Mouse (Mus musculus): ENCODE measurements at regions not wholly inside any gene's neighbourhood (a gene's known extent, or its start where the extent isn't known, plus 50 kb on each side); places are given as distances from the start of the nearest gene placed in this dataset.
A peak's percentile ranks its signal among the peaks of the same experiment; 100 is the strongest.

- no peaks in the 10 kb centered on the region for H3K9me3 ChIP-seq
- WGBS: 66% methylated on average over 6 of the region's 6 CpGs
- no peak for DNase-seq (ENCODE audit: low spot score)
- no peak overlapping the region; the same call in 1 of the 2 replicates for H3K27ac ChIP-seq
- H3K4me3 ChIP-seq: no peak overlapping the region
- no peaks in the 10 kb centered on the region for H3K27me3 ChIP-seq (ENCODE audit: insufficient read depth, poor library complexity, severe bottlenecking)
- no peaks in the 10 kb centered on the region for H3K36me3 ChIP-seq
- H3K4me1 ChIP-seq (replicated peaks): peaks cover 14% of the 10 kb centered on the region; the same call in 1 of the 2 replicates
These were observed 283.3 kb upstream of the Gm21798 start for GRCm38 (mm10) chr15:64534166-64534565.

- no peak overlapping the region for H3K4me3 ChIP-seq
- 73% methylated on average over 2 of the region's 2 CpGs for WGBS
These were observed 282.3 kb upstream of the Gm21798 start for GRCm38 (mm10) chr15:64535160-64535559.

GRCm38 (mm10) chr15:64541395-64541794, 276.1 kb upstream of the Gm21798 start:
- H3K4me1 ChIP-seq (replicated peaks): no peaks in the 10 kb centered on the region

More at GRCm38 (mm10) chr15:64535160-64535559, 282.3 kb upstream of the Gm21798 start:
- Histone ChIP-seq H3K4me1 (replicated peaks) (peaks cover 14% of the 10 kb centered on the region; the same call in 1 of the 2 replicates), H3K36me3 (no peaks in the 10 kb centered on the region), H3K9me3 (no peaks in the 10 kb centered on the region), H3K27ac (no peak overlapping the region), H3K27me3 (ENCODE audit: insufficient read depth, poor library complexity, severe bottlenecking) (no peaks in the 10 kb centered on the region)
- no peak for DNase-seq (ENCODE audit: low spot score)

GRCm38 (mm10) chr15:64542250-64542901, 275.1 kb upstream of the Gm21798 start:
- Histone ChIP-seq H3K4me1 (replicated peaks) (no peaks in the 10 kb centered on the region), H3K36me3 (no peaks in the 10 kb centered on the region), H3K9me3 (no peaks in the 10 kb centered on the region), H3K27me3 (ENCODE audit: insufficient read depth, poor library complexity, severe bottlenecking) (no peaks in the 10 kb centered on the region), H3K4me3 (no peak overlapping the region), H3K27ac (no peak overlapping the region)
- WGBS: 84% methylated on average over 8 of the region's 8 CpGs
- no peak for DNase-seq (ENCODE audit: low spot score)

More at GRCm38 (mm10) chr15:64541395-64541794, 276.1 kb upstream of the Gm21798 start:
- Histone ChIP-seq H3K36me3 (no peaks in the 10 kb centered on the region), H3K27ac (no peak overlapping the region), H3K27me3 (ENCODE audit: insufficient read depth, poor library complexity, severe bottlenecking) (no peaks in the 10 kb centered on the region), H3K9me3 (no peaks in the 10 kb centered on the region), H3K4me3 (no peak overlapping the region)
- 85% methylated on average over 3 of the region's 3 CpGs for WGBS
- DNase-seq (ENCODE audit: low spot score): no peak

- no peaks in the 10 kb centered on the region for H3K4me1 ChIP-seq (replicated peaks)
- no peaks in the 10 kb centered on the region for H3K9me3 ChIP-seq
- H3K27ac ChIP-seq: no peak overlapping the region
- no peaks in the 10 kb centered on the region for H3K27me3 ChIP-seq (ENCODE audit: insufficient read depth, poor library complexity, severe bottlenecking)
- 90% methylated on average over 1 of the region's 1 CpGs for WGBS
- H3K4me3 ChIP-seq: no peak overlapping the region
- DNase-seq (ENCODE audit: low spot score): no peak
- no peaks in the 10 kb centered on the region for H3K36me3 ChIP-seq
These were observed 274.6 kb upstream of the Gm21798 start for GRCm38 (mm10) chr15:64542908-64543307.

DNA sequence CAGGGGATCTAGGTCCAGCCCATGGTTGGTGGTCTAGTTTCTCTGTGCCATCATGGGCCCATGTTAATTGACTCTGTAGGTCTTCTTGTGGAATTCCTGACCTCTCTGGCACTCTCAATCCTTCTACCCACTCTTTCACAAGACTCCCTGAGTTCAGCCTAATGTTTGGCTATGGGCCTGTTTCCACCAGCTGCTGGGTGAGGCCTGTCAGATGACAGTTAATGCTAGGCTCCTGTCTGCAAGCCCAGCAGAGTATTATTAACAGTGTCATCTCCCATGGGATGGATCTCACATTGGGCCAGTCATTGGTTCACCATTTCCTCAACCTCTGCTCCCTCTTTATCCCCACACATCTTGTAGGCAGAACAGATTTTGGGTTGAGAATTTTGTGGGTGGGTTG, 271.5 kb upstream of the Gm21798 start:
- H3K27me3 ChIP-seq (ENCODE audit: insufficient read depth, poor library complexity, severe bottlenecking): no peaks in the 10 kb centered on the region
- no peak overlapping the region for H3K4me3 ChIP-seq
- no peaks in the 10 kb centered on the region for H3K36me3 ChIP-seq
- DNase-seq (ENCODE audit: low spot score): no peak
- H3K9me3 ChIP-seq: no peaks in the 10 kb centered on the region
- H3K4me1 ChIP-seq (replicated peaks): no peaks in the 10 kb centered on the region
- H3K27ac ChIP-seq: no peak overlapping the region

- Histone ChIP-seq H3K4me1 (replicated peaks) (no peaks in the 10 kb centered on the region), H3K4me3 (no peak overlapping the region), H3K9me3 (no peaks in the 10 kb centered on the region), H3K27me3 (ENCODE audit: insufficient read depth, poor library complexity, severe bottlenecking) (no peaks in the 10 kb centered on the region), H3K27ac (no peak overlapping the region), H3K36me3 (no peaks in the 10 kb centered on the region)
- no peak for DNase-seq (ENCODE audit: low spot score)
- WGBS: 94% methylated on average over 2 of the region's 2 CpGs
These were observed 260.0 kb upstream of the Gm21798 start for GRCm38 (mm10) chr15:64557540-64557939.

DNA sequence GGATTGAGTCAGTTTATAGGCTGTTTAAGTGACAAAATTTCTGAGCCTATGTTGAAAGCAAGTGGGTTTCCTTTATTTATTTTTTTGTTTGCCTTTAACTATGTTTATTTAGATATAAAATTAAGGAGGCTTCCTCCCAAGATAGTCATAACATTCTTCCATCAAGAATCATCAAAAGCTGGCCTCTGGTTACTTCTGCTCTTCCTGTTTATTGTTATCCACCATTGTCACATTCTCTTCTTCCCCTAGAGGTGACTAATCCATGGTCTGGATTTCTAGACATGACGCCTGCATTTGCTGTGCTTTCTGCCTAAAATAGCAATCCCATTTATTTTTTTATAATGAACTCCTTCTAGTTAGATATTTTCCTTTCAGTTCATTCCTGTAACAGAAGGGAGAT, 259.3 kb upstream of the Gm21798 start:
- no peaks in the 10 kb centered on the region for H3K4me1 ChIP-seq (replicated peaks)
- no peaks in the 10 kb centered on the region for H3K36me3 ChIP-seq
- WGBS: 69% methylated on average over 1 of the region's 1 CpGs
- H3K4me3 ChIP-seq: no peak overlapping the region
- no peaks in the 10 kb centered on the region for H3K27me3 ChIP-seq (ENCODE audit: insufficient read depth, poor library complexity, severe bottlenecking)
- H3K27ac ChIP-seq: no peak overlapping the region
- no peaks in the 10 kb centered on the region for H3K9me3 ChIP-seq
- no peak for DNase-seq (ENCODE audit: low spot score)

GRCm38 (mm10) chr15:64562431-64563111, 254.9 kb upstream of the Gm21798 start:
- H3K4me1 ChIP-seq (replicated peaks): no peaks in the 10 kb centered on the region
- H3K27me3 ChIP-seq (ENCODE audit: insufficient read depth, poor library complexity, severe bottlenecking): no peaks in the 10 kb centered on the region
- 73% methylated on average over 3 of the region's 3 CpGs for WGBS
- H3K27ac ChIP-seq: no peak overlapping the region
- no peak for DNase-seq (ENCODE audit: low spot score)
- no peaks in the 10 kb centered on the region for H3K36me3 ChIP-seq
- no peak overlapping the region for H3K4me3 ChIP-seq
- no peaks in the 10 kb centered on the region for H3K9me3 ChIP-seq

GRCm38 (mm10) chr15:64564703-64565102, 252.8 kb upstream of the Gm21798 start:
- no peak for DNase-seq (ENCODE audit: low spot score)
- H3K36me3 ChIP-seq: no peaks in the 10 kb centered on the region
- 84% methylated on average over 3 of the region's 3 CpGs for WGBS
- no peaks in the 10 kb centered on the region for H3K4me1 ChIP-seq (replicated peaks)
- H3K27me3 ChIP-seq (ENCODE audit: insufficient read depth, poor library complexity, severe bottlenecking): no peaks in the 10 kb centered on the region
- H3K9me3 ChIP-seq: no peaks in the 10 kb centered on the region
- no peak overlapping the region for H3K27ac ChIP-seq
- no peak overlapping the region for H3K4me3 ChIP-seq

DNA sequence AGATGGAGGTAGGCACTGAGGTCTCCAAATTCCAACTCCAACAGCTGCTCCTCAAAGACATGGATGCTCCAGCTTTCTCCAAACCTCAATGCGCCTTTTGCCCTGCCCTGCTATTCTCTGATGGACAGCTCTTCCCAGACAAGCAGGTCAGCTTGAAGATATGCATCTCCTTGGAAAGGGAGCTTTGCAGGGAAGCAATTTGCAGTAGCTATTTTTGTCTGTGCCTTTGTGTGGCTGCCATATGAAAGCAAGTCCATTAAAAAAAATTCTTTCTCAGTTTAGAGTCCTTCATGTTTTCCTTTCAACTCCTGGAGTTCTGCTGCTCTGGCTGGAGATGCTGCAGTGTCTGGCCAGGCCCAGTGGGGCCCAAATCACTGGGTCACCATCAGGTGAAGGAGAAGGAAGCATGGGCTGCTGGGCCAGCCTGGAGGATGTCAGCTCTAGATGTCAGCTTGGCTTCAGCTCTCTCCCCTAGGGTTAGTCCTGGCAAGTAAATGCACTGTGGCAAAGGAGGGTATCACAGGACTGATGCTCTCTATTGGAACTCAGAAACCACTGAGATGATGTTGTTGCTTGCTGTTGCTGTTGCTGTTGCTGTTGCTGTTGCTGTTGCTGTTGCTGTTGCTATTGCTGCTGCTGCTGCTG, 240.5 kb upstream of the Gm21798 start:
- 88% methylated on average over 1 of the region's 1 CpGs for WGBS
- no peaks in the 10 kb centered on the region for H3K9me3 ChIP-seq

GRCm38 (mm10) chr15:64578991-64579390, 238.5 kb upstream of the Gm21798 start:
- no peak overlapping the region for H3K4me3 ChIP-seq
- H3K36me3 ChIP-seq: no peaks in the 10 kb centered on the region
- WGBS: 50% methylated on average over 4 of the region's 4 CpGs
- DNase-seq (ENCODE audit: low spot score): peak; percentile 45
- H3K27ac ChIP-seq: no peak overlapping the region
- H3K4me1 ChIP-seq (replicated peaks): 0 out of 2 replicates have a peak, but pooled peaks cover 7% of the 10 kb centered on the region
- H3K27me3 ChIP-seq (ENCODE audit: insufficient read depth, poor library complexity, severe bottlenecking): no peaks in the 10 kb centered on the region
- no peaks in the 10 kb centered on the region for H3K9me3 ChIP-seq

More for the DNA sequence above, 240.5 kb upstream of the Gm21798 start:
- Histone ChIP-seq H3K27me3 (ENCODE audit: insufficient read depth, poor library complexity, severe bottlenecking) (no peaks in the 10 kb centered on the region), H3K36me3 (no peaks in the 10 kb centered on the region), H3K27ac (no peak overlapping the region), H3K4me3 (no peak overlapping the region), H3K4me1 (replicated peaks) (0 out of 2 replicates have a peak, but pooled peaks cover 7% of the 10 kb centered on the region)
- no peak for DNase-seq (ENCODE audit: low spot score)

- no peaks in the 10 kb centered on the region for H3K36me3 ChIP-seq
- no peaks in the 10 kb centered on the region for H3K27me3 ChIP-seq (ENCODE audit: insufficient read depth, poor library complexity, severe bottlenecking)
- DNase-seq (ENCODE audit: low spot score): no peak
- 0 out of 2 replicates have a peak, but pooled peaks cover 7% of the 10 kb centered on the region for H3K4me1 ChIP-seq (replicated peaks)
- H3K4me3 ChIP-seq: no peak overlapping the region
- no peak overlapping the region for H3K27ac ChIP-seq
- WGBS: 89% methylated on average over 1 of the region's 1 CpGs
- no peaks in the 10 kb centered on the region for H3K9me3 ChIP-seq
These were observed 237.0 kb upstream of the Gm21798 start for GRCm38 (mm10) chr15:64580481-64580880.

Measured in hindbrain, embryonic 10.5 days (tissue).